Mouse (Mus musculus) limb, embryonic 14.5 days (tissue): Measurements from ENCODE around the gene Ms4a14. TPM values are rescaled to one million over a fixed set of nuclear protein-coding genes. Genes with fewer than 3 reads are reported as not detected.

Experiments
- ATAC-seq: fragments of 200-750 bp; cut with Nextera tagmentation; 2 replicates; pipeline ENCODE4 v1.8.0; 2017; ENCODE audit warnings: low read depth, moderate number of reproducible peaks, moderate TSS enrichment; ENCODE audit not compliant: low FRiP score
- DNase-seq: peaks from one replicate; pipeline ENCODE4 v3.0.0-alpha.2; 2015; ENCODE audit warnings: low spot score
- H3K27ac ChIP-seq: fragments of 300-500 bp; sonication (generic); replicated peaks from 2 replicates; pipeline ENCODE4 v1.5.1; 2014; ENCODE audit warnings: low read depth, mild to moderate bottlenecking, low read length, moderate library complexity, mixed read lengths
- H3K27me3 ChIP-seq: fragments of 300-500 bp; sonication (generic); 2 replicates; pipeline ENCODE4 v1.6.1; 2014; ENCODE audit warnings: low read length, mixed read lengths; ENCODE audit not compliant: control insufficient read depth, insufficient read depth
- H3K36me3 ChIP-seq: fragments of 300-500 bp; sonication (generic); 2 replicates; pipeline ENCODE4 v1.6.1; 2014; ENCODE audit warnings: mild to moderate bottlenecking, low read length, moderate library complexity, mixed read lengths; ENCODE audit not compliant: control insufficient read depth, insufficient read depth
- H3K4me1 ChIP-seq: fragments of 300-500 bp; sonication (generic); 2 replicates; pipeline ENCODE4 v1.6.1; 2014; ENCODE audit warnings: antibody characterized with exemption, low read length, mixed read lengths; ENCODE audit not compliant: control insufficient read depth, insufficient read depth
- H3K4me2 ChIP-seq: fragments of 300-500 bp; sonication (generic); replicated peaks from 2 replicates; pipeline ENCODE4 v1.6.1; 2014; ENCODE audit warnings: low read depth, mild to moderate bottlenecking, low read length, moderate library complexity; ENCODE audit not compliant: severe bottlenecking
- H3K4me3 ChIP-seq: fragments of 300-500 bp; sonication (generic); replicated peaks from 2 replicates; pipeline ENCODE4 v1.5.1; 2014; ENCODE audit warnings: low read length
- H3K9ac ChIP-seq: fragments of 300-500 bp; sonication (generic); 2 replicates; pipeline ENCODE4 v1.6.1; 2014; ENCODE audit warnings: mild to moderate bottlenecking, low read depth, low read length, moderate library complexity; ENCODE audit not compliant: severe bottlenecking
- H3K9me3 ChIP-seq: fragments of 300-500 bp; sonication (generic); 2 replicates; pipeline ENCODE4 v1.6.1; 2016; ENCODE audit warnings: low read length; ENCODE audit not compliant: control insufficient read depth
- POLR2A ChIP-seq: fragments of 200-500 bp; IDR thresholded peaks from 2 replicates; pipeline ENCODE4 v1.8.0; 2012; ENCODE audit warnings: inconsistent platforms, mild to moderate bottlenecking, moderate library complexity, borderline replicate concordance; ENCODE audit not compliant: insufficient read depth, insufficient read length; ENCODE audit errors: extremely low read depth
- WGBS: fragments of 180-500 bp; shearing (Covaris S2); extraction: QIAGEN DNeasy Blood & Tissue Kit; methylation state at CpG from one replicate; pipeline ENCODE4 v1.1.7; 2014; 5-methylcytosine and 5-hydroxymethylcytosine counted together
- polyA plus RNA-seq, 2 experiments: library from polyadenylated mRNA; depleted of rRNA in 1 of 2; stranded (reverse) in 1 of 2; unstranded in 1 of 2; fragments of >200 nt; fragmentation: Nextera tagmentation in 1 of 2; extraction: Ambion mirVana in 1 of 2; gene quantifications; 2 replicates each; pipeline versions ENCODE4 v1.2.1 to v1.2.3; 2012 to 2014

The Ms4a14 gene
- polyA plus RNA-seq, 2 experiments: 0.11 to 0.35 TPM

GRCm38 (mm10) chr19:11261522-11261921, 52.7 kb downstream of the Ms4a14 start:
- H3K27me3 ChIP-seq: no peaks in the 10 kb centered on the region
- no peak for TF ChIP-seq POLR2A

More at GRCm38 (mm10) chr19:11261522-11261921, 52.7 kb downstream of the Ms4a14 start:
- Histone ChIP-seq H3K27ac (no peak overlapping the region), H3K4me2 (no peak overlapping the region), H3K4me3 (no peak overlapping the region), H3K4me1 (no peaks in the 10 kb centered on the region), H3K36me3 (no peaks in the 10 kb centered on the region), H3K9ac (no peak overlapping the region), H3K9me3 (no peaks in the 10 kb centered on the region)
- WGBS: 89% methylated on average over 2 of the region's 2 CpGs
- DNase-seq (no peak), ATAC-seq (no peak)

Other genes starting within 250 kb of the Ms4a14 start
- gene Ms4a8a, start 233.4 kb downstream of the Ms4a14 start, polyA plus RNA-seq (2012; rRNA removed): 0.06 TPM in 1 of 2 replicates, not detected in the other
- gene Ms4a8a, start 233.4 kb downstream of the Ms4a14 start, polyA plus RNA-seq (2014; fragmentation: Nextera tagmentation; extraction: Ambion mirVana): not detected in 2 replicates
- gene 1700017D01Rik, start 183.6 kb downstream of the Ms4a14 start, polyA plus RNA-seq (2012; rRNA removed): not detected in 2 replicates
- not detected in 2 replicates for gene 1700017D01Rik, start 183.6 kb downstream of the Ms4a14 start, polyA plus RNA-seq (2014; fragmentation: Nextera tagmentation; extraction: Ambion mirVana)
- not detected in 2 replicates for gene 1700025F22Rik, start 149.1 kb downstream of the Ms4a14 start, polyA plus RNA-seq (2012; rRNA removed)
- gene 1700025F22Rik, start 149.1 kb downstream of the Ms4a14 start, polyA plus RNA-seq (2014; fragmentation: Nextera tagmentation; extraction: Ambion mirVana): not detected in 2 replicates
- gene Ms4a13, start 117.7 kb downstream of the Ms4a14 start, polyA plus RNA-seq (2012; rRNA removed): not detected in 2 replicates
- gene Ms4a13, start 117.7 kb downstream of the Ms4a14 start, polyA plus RNA-seq (2014; fragmentation: Nextera tagmentation; extraction: Ambion mirVana): not detected in 2 replicates
- gene Ms4a12, start 82.0 kb downstream of the Ms4a14 start, polyA plus RNA-seq (2012; rRNA removed): not detected in 2 replicates
- gene Ms4a12, start 82.0 kb downstream of the Ms4a14 start, polyA plus RNA-seq (2014; fragmentation: Nextera tagmentation; extraction: Ambion mirVana): not detected in 2 replicates
- gene Ms4a1, start 48.2 kb downstream of the Ms4a14 start, polyA plus RNA-seq (2012; rRNA removed): not detected in 2 replicates
- gene Ms4a1, start 48.2 kb downstream of the Ms4a14 start, polyA plus RNA-seq (2014; fragmentation: Nextera tagmentation; extraction: Ambion mirVana): not detected in 2 replicates
- not detected in 2 replicates for gene Ms4a5, start 30.6 kb downstream of the Ms4a14 start, polyA plus RNA-seq (2012; rRNA removed)
- not detected in 2 replicates for gene Ms4a5, start 30.6 kb downstream of the Ms4a14 start, polyA plus RNA-seq (2014; fragmentation: Nextera tagmentation; extraction: Ambion mirVana)
- gene Ms4a7, start 21.7 kb upstream of the Ms4a14 start, polyA plus RNA-seq (2012; rRNA removed): 4.6 and 5.7 TPM in 2 replicates
- 11.2 and 12.3 TPM in 2 replicates for gene Ms4a7, start 21.7 kb upstream of the Ms4a14 start, polyA plus RNA-seq (2014; fragmentation: Nextera tagmentation; extraction: Ambion mirVana)
- gene Ms4a4a, start 61.1 kb upstream of the Ms4a14 start, polyA plus RNA-seq (2012; rRNA removed): 1.2 and 1.9 TPM in 2 replicates
- gene Ms4a4a, start 61.1 kb upstream of the Ms4a14 start, polyA plus RNA-seq (2014; fragmentation: Nextera tagmentation; extraction: Ambion mirVana): 3.3 and 4.4 TPM in 2 replicates
- 0.49 and 0.60 TPM in 2 replicates for gene Ms4a4c, start 90.3 kb upstream of the Ms4a14 start, polyA plus RNA-seq (2012; rRNA removed)
- gene Ms4a4c, start 90.3 kb upstream of the Ms4a14 start, polyA plus RNA-seq (2014; fragmentation: Nextera tagmentation; extraction: Ambion mirVana): 0.69 and 2.2 TPM in 2 replicates
- 0.06 TPM in 1 of 2 replicates, not detected in the other for gene Ms4a4b, start 129.1 kb upstream of the Ms4a14 start, polyA plus RNA-seq (2012; rRNA removed)
- gene Ms4a4b, start 129.1 kb upstream of the Ms4a14 start, polyA plus RNA-seq (2014; fragmentation: Nextera tagmentation; extraction: Ambion mirVana): 0.19 and 0.26 TPM in 2 replicates
- gene Ms4a6c, start 154.9 kb upstream of the Ms4a14 start, polyA plus RNA-seq (2012; rRNA removed): 4.2 and 7.2 TPM in 2 replicates
- 6.8 and 9.4 TPM in 2 replicates for gene Ms4a6c, start 154.9 kb upstream of the Ms4a14 start, polyA plus RNA-seq (2014; fragmentation: Nextera tagmentation; extraction: Ambion mirVana)
- gene Gm8369, start 171.5 kb upstream of the Ms4a14 start, polyA plus RNA-seq (2012; rRNA removed): 0.11 and 0.33 TPM in 2 replicates
- not detected in 2 replicates for gene Gm8369, start 171.5 kb upstream of the Ms4a14 start, polyA plus RNA-seq (2014; fragmentation: Nextera tagmentation; extraction: Ambion mirVana)
- gene Ms4a6b, start 202.1 kb upstream of the Ms4a14 start, polyA plus RNA-seq (2012; rRNA removed): 6.0 and 6.9 TPM in 2 replicates
- 9.4 and 10.0 TPM in 2 replicates for gene Ms4a6b, start 202.1 kb upstream of the Ms4a14 start, polyA plus RNA-seq (2014; fragmentation: Nextera tagmentation; extraction: Ambion mirVana)
- 0.83 and 0.97 TPM in 2 replicates for gene Ms4a4d, start 222.3 kb upstream of the Ms4a14 start, polyA plus RNA-seq (2012; rRNA removed)
- gene Ms4a4d, start 222.3 kb upstream of the Ms4a14 start, polyA plus RNA-seq (2014; fragmentation: Nextera tagmentation; extraction: Ambion mirVana): 2.1 and 2.2 TPM in 2 replicates